Comparison of ENCODE assay signal across 8 mouse cellular contexts in the genomic region with DNA sequence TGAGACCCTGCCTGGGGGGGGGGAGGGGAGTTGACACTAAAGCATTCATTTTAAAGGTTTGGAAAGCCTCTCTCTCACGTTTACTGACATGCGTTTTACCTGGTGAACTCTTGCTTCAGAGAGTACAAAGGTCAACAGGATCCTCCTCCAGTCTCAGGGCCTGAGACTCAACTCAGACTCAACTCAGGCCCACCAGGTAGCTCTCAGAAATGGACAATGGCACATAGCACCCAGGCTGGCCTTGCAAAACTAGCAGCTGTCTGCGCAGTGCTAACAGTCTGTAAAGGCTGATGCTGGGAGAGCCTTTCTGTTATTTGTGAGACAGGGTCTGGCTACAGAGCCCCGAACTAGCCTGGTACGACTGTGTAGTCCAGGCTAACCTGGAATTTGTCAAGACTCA. TPM values are rescaled to one million over a fixed set of nuclear protein-coding genes. Genes with fewer than 3 reads are reported as not detected.
DNase-seq lines count a peak whose midpoint lies in the region; ATAC-seq and TF ChIP-seq lines count a peak whose summit lies in the region.

No protein-coding gene starts in this region.

- H3K79me2 ChIP-seq in heart, adult 2 months (replicated peaks; ENCODE audit: control insufficient read depth, insufficient read depth, low read length): peaks cover 6% of the 10 kb centered on the region
- peaks cover 14% of the 10 kb centered on the region for H3K79me2 ChIP-seq in MEL (ENCODE audit: control insufficient read depth, insufficient read depth, low read length, poor library complexity)
- peaks cover 57% of the 10 kb centered on the region for H3K79me2 ChIP-seq in macrophage (ENCODE audit: inconsistent target)

- WGBS in heart, adult 2 months: 77% methylated on average over 5 of the region's 5 CpGs
- WGBS in hindbrain, embryonic 16.5 days: 71% methylated on average over 5 of the region's 5 CpGs
- WGBS in macrophage (ENCODE audit: missing documents): 95% methylated on average over 5 of the region's 5 CpGs

- intact Hi-C loops in heart, adult 2 months (cut with DNase I): loop anchor here (2.0 to 5.0 kb wide), 3 partner anchors 15 to 61 kb away; partner anchors contain the start of genes Mapk1ip1 and Ppp2r2d
- intact Hi-C loops in heart, postnatal 25 days (cut with DNase I): loop anchor here (5.0 to 10.0 kb wide), 2 partner anchors 61 to 457 kb away; partner anchors contain the start of genes Mapk1ip1 and Ppp2r2d

- peaks cover 14% of the 10 kb centered on the region for H3K36me3 ChIP-seq in heart, adult 2 months (ENCODE audit: control insufficient read depth, insufficient read depth, low read length)
- peaks cover 0 to 12% of the 10 kb centered on the region in 2 experiments; a peak in 3 of 4 replicates for H3K36me3 ChIP-seq in MEL (ENCODE audit: control insufficient read depth in 1 of 2, insufficient read depth in 2 of 2, low read length in 2 of 2)
- H3K36me3 ChIP-seq in hindbrain, embryonic 16.5 days (ENCODE audit: control insufficient read depth, insufficient read depth, low read length): no peaks in the 10 kb centered on the region
- H3K36me3 ChIP-seq in macrophage (ENCODE audit: inconsistent target): no peaks in the 10 kb centered on the region

- no peaks in the 10 kb centered on the region for H3K27me3 ChIP-seq in heart, adult 2 months (ENCODE audit: control insufficient read depth, insufficient read depth, low read length)
- no peaks in the 10 kb centered on the region for H3K27me3 ChIP-seq in MEL (ENCODE audit: control insufficient read depth in 1 of 2, insufficient read depth in 2 of 2, low read length in 2 of 2)
- H3K27me3 ChIP-seq in hindbrain, embryonic 16.5 days (replicated peaks; ENCODE audit: control insufficient read depth, insufficient read depth, low read length): no peaks in the 10 kb centered on the region

- ATAC-seq in hindbrain, embryonic 16.5 days: no peak

- TF ChIP-seq POLR2A in heart, adult 2 months (IDR thresholded peaks at IDR 0.05; ENCODE audit: insufficient read depth, low read depth, low read length): no peak
- no peak for TF ChIP-seq POLR2A in MEL (IDR thresholded peaks at IDR 0.05; ENCODE audit: control insufficient read depth in 1 of 2, insufficient read depth in 1 of 2, low read depth in 1 of 2, low read length in 2 of 2, poor library complexity in 1 of 2)

- H3K4me1 ChIP-seq in heart, adult 2 months (ENCODE audit: control insufficient read depth, insufficient read depth, low read length): peaks cover 13% of the 10 kb centered on the region
- H3K4me1 ChIP-seq in MEL (ENCODE audit: control insufficient read depth in 1 of 2, insufficient read depth in 2 of 2, low read length in 2 of 2): peaks cover 3 to 19% of the 10 kb centered on the region in 2 experiments
- peaks cover 18% of the 10 kb centered on the region for H3K4me1 ChIP-seq in hindbrain, embryonic 16.5 days (ENCODE audit: control insufficient read depth, insufficient read depth, low read depth, low read length)

- no peak for DNase-seq in heart, adult 2 months
- no peak for DNase-seq in heart, postnatal 25 days (ENCODE audit: low spot score)
- peak; percentile 14 for DNase-seq in MEL (ENCODE audit: low read depth, low spot score)
- no peak for DNase-seq in gastrocnemius, postnatal 4 days (ENCODE audit: low spot score in 2 of 2)
- no peak for DNase-seq in urinary bladder, postnatal 25 days (ENCODE audit: low spot score)
- DNase-seq in cerebellum, adult 9-10 months: no peak

- TF ChIP-seq CTCF in heart, adult 2 months (IDR thresholded peaks at IDR 0.05): no peak
- no peak for TF ChIP-seq CTCF in MEL (IDR thresholded peaks at IDR 0.05 in 2 of 3, conservative IDR thresholded peaks at IDR 0.05 in 1 of 3; ENCODE audit: control insufficient read depth in 1 of 3, insufficient read depth in 1 of 3, low read depth in 2 of 3, low read length in 3 of 3, poor library complexity in 1 of 3, severe bottlenecking in 1 of 3)

- no peaks in the 10 kb centered on the region for H3K9me3 ChIP-seq in MEL (replicated peaks; ENCODE audit: insufficient read depth, low read length)
- no peaks in the 10 kb centered on the region for H3K9me3 ChIP-seq in hindbrain, embryonic 16.5 days (ENCODE audit: control insufficient read depth, low read length)

- H3K4me2 ChIP-seq in hindbrain, embryonic 16.5 days (ENCODE audit: low read length): peak overlapping the region; percentile 87; the same call in 1 of the 2 replicates

- TF ChIP-seq EP300 in heart, adult 2 months (IDR thresholded peaks at IDR 0.05; ENCODE audit: insufficient read depth, low read depth, low read length): no peak
- TF ChIP-seq EP300 in MEL (IDR thresholded peaks at IDR 0.05; ENCODE audit: low read depth in 1 of 2, low read length in 2 of 2): no peak

- H3K9ac ChIP-seq in heart, adult 2 months (ENCODE audit: low read depth, low read length): peak overlapping the region; percentile 97
- H3K9ac ChIP-seq in MEL (ENCODE audit: control insufficient read depth, low read depth, low read length, poor library complexity, severe bottlenecking): peak overlapping the region; percentile 77; the same call in 1 of the 2 replicates
- H3K9ac ChIP-seq in hindbrain, embryonic 16.5 days (ENCODE audit: low read depth, low read length): no peak overlapping the region

- TF ChIP-seq RAD21 in MEL (IDR thresholded peaks at IDR 0.05; ENCODE audit: low read depth, low read length): no peak

- H3K4me3 ChIP-seq in heart, adult 2 months: peak overlapping the region; percentile 96
- H3K4me3 ChIP-seq in MEL (ENCODE audit: control insufficient read depth in 1 of 2, insufficient read depth in 1 of 2, low read depth in 2 of 2, low read length in 2 of 2) (peak overlapping the region; percentile 93), macrophage (ENCODE audit: inconsistent target) (peak overlapping the region; percentile 69)
- H3K4me3 ChIP-seq in hindbrain, embryonic 16.5 days (ENCODE audit: low read length): no peak overlapping the region

- H3K27ac ChIP-seq in heart, adult 2 months: peak overlapping the region; percentile 94
- no peak overlapping the region for H3K27ac ChIP-seq in MEL (ENCODE audit: control insufficient read depth, low read depth, low read length)
- H3K27ac ChIP-seq in hindbrain, embryonic 16.5 days (ENCODE audit: low read depth, low read length): no peak overlapping the region
- H3K27ac ChIP-seq in macrophage: peak overlapping the region; percentile 52

TF ChIP-seq in MEL, 35 proteins besides CTCF, POLR2A, EP300 and RAD21:
- no peak for TF ChIP-seq HCFC1 (IDR thresholded peaks at IDR 0.05; ENCODE audit: low read depth, low read length)
- TF ChIP-seq POLR2AphosphoS5 (IDR thresholded peaks at IDR 0.05; ENCODE audit: borderline replicate concordance, low read depth, low read length): no peak
- no peak for TF ChIP-seq MAX (IDR thresholded peaks at IDR 0.05; ENCODE audit: low read length)
- no peak for TF ChIP-seq TCF12 (IDR thresholded peaks at IDR 0.05; ENCODE audit: low read depth, low read length)
- TF ChIP-seq ZMIZ1 (IDR thresholded peaks at IDR 0.05; ENCODE audit: low read depth, low read length): no peak
- no peak for TF ChIP-seq MAFK (IDR thresholded peaks at IDR 0.05; ENCODE audit: borderline replicate concordance, low read depth, low read length)
- no peak for TF ChIP-seq BHLHE40 (IDR thresholded peaks at IDR 0.05; ENCODE audit: borderline replicate concordance, low read depth, low read length)
- TF ChIP-seq UBTF (IDR thresholded peaks at IDR 0.05; ENCODE audit: borderline replicate concordance, insufficient read depth, low read depth, low read length): no peak
- no peak for TF ChIP-seq MYB (IDR thresholded peaks at IDR 0.05; ENCODE audit: low read depth, low read length)
- no peak for TF ChIP-seq TBP (IDR thresholded peaks at IDR 0.05; ENCODE audit: low read depth, low read length)
- TF ChIP-seq NRF1 (IDR thresholded peaks at IDR 0.05; ENCODE audit: insufficient read depth, low read depth, low read length, poor library complexity, severe bottlenecking): no peak
- TF ChIP-seq ZNF384 (IDR thresholded peaks at IDR 0.05; ENCODE audit: low read depth, low read length): no peak
- TF ChIP-seq MEF2A (IDR thresholded peaks at IDR 0.05; ENCODE audit: extremely low read depth, insufficient replicate concordance, low read depth, low read length, poor library complexity, severe bottlenecking): no peak

RNA-seq across cellular contexts. Expression of gene Bnip3, which starts 1.3 kb away (rescaled TPM):
- total RNA-seq in heart, adult 2 months (2021): 100 to 1,000 TPM; 270 to 401 TPM
- polyA plus RNA-seq in heart, adult 2 months (2012; rRNA removed): 48.7 and 100 TPM in 2 replicates
- total RNA-seq in heart, postnatal 25 days (2021): 100 to 1,000 TPM; 206 to 234 TPM
- 37.0 and 130 TPM in 2 replicates for total RNA-seq in MEL (2012; rRNA removed)
- polyA plus RNA-seq in MEL (2012; ENCODE audit: insufficient read depth in 1 of 2, insufficient read length in 2 of 2, low read depth in 1 of 2, low replicate concordance in 2 of 2, missing spikeins in 1 of 2) (100 to 1,000 TPM in 1 of 2 experiments, not detected in 1; 135 TPM), macrophage (2018) (17.6 to 23.6 TPM (median 18.6 TPM) in 3 replicates)
- 118 and 142 TPM in 2 replicates for polyA plus RNA-seq in hindbrain, embryonic 16.5 days (2015; fragmentation: Nextera tagmentation; extraction: Ambion mirVana)
- total RNA-seq in macrophage (2018; cell fraction: chromatin; rRNA removed): 10 to 100 TPM in 10 of 26 experiments, 1 to 10 TPM in 13, under 1 TPM in 3; 0.66 to 26.4 (median 7.0) TPM
- total RNA-seq in macrophage (2018; cell fraction: cytosol; rRNA removed): 10 to 100 TPM; 14.1 to 24.5 (median 18.8) TPM
- total RNA-seq in macrophage (2018; cell fraction: nucleus; rRNA removed): 10 to 100 TPM in 6 of 26 experiments, 1 to 10 TPM in 20; 3.0 to 17.6 (median 5.9) TPM
- total RNA-seq in gastrocnemius, postnatal 4 days (2021): 10 to 100 TPM; 51.8 to 58.6 TPM

RNA-seq across cellular contexts. Expression of gene Jakmip3, which starts 32.6 kb away (rescaled TPM):
- total RNA-seq in heart, adult 2 months (2021): under 1 TPM; 0.13 to 0.14 TPM
- 0.16 and 0.26 TPM in 2 replicates for polyA plus RNA-seq in heart, adult 2 months (2012; rRNA removed)
- total RNA-seq in heart, postnatal 25 days (2021): under 1 TPM; 0.20 to 0.29 TPM
- total RNA-seq in MEL (2012; rRNA removed): not detected in 2 replicates
- not detected for polyA plus RNA-seq in MEL (2012; ENCODE audit: insufficient read depth in 1 of 2, insufficient read length in 2 of 2, low read depth in 1 of 2, low replicate concordance in 2 of 2, missing spikeins in 1 of 2)
- 11.0 and 12.5 TPM in 2 replicates for polyA plus RNA-seq in hindbrain, embryonic 16.5 days (2015; fragmentation: Nextera tagmentation; extraction: Ambion mirVana)
- under 1 TPM in 1 of 26 experiments, not detected in 25; 0.22 TPM for total RNA-seq in macrophage (2018; cell fraction: chromatin; rRNA removed)
- not detected for total RNA-seq in macrophage (2018; cell fraction: cytosol; rRNA removed)
- total RNA-seq in macrophage (2018; cell fraction: nucleus; rRNA removed): not detected
- polyA plus RNA-seq in macrophage (2018): not detected in 3 replicates
- not detected for total RNA-seq in gastrocnemius, postnatal 4 days (2021)

Comparison
In these comparisons a context has a peak if more than half of its experiments do, and no peak if none do; other contexts are left out.
1. H3K27ac ChIP-seq: peak in heart, adult 2 months (single experiment) and macrophage (single experiment); none in MEL (single experiment) and hindbrain, embryonic 16.5 days (single experiment).